Comparison of ENCODE assay signal across 8 mouse cellular contexts in genomic region chr3:86545945-86546344, GRCm38 (mm10). TPM values are rescaled to one million over a fixed set of nuclear protein-coding genes. Genes with fewer than 3 reads are reported as not detected.
DNase-seq lines count a peak whose midpoint lies in the region; ATAC-seq lines count a peak whose summit lies in the region.

No protein-coding gene starts in this region.

- no peak overlapping the region for H3K27ac ChIP-seq in lung, embryonic 15.5 days
- no peak overlapping the region for H3K27ac ChIP-seq in forebrain, embryonic 13.5 days
- H3K27ac ChIP-seq in limb, embryonic 10.5 days = peak overlapping the region; percentile 98
- H3K27ac ChIP-seq in neural tube, embryonic 15.5 days (replicated peaks) = peak overlapping the region; percentile 89

- no peak overlapping the region for H3K9ac ChIP-seq in lung, embryonic 15.5 days
- no peak overlapping the region for H3K9ac ChIP-seq in forebrain, embryonic 13.5 days
- H3K9ac ChIP-seq in neural tube, embryonic 15.5 days (replicated peaks) = peak overlapping the region; percentile 57

- H3K4me3 ChIP-seq in lung, embryonic 15.5 days = peak overlapping the region; percentile 34
- peak overlapping the region; percentile 37 for H3K4me3 ChIP-seq in forebrain, embryonic 13.5 days
- H3K4me3 ChIP-seq in limb, embryonic 10.5 days = peak overlapping the region; percentile 77
- peak overlapping the region; percentile 48 for H3K4me3 ChIP-seq in neural tube, embryonic 15.5 days (replicated peaks)

- peak overlapping the region; percentile 77 for H3K4me2 ChIP-seq in lung, embryonic 15.5 days
- peak overlapping the region; percentile 58 for H3K4me2 ChIP-seq in forebrain, embryonic 13.5 days
- peak overlapping the region; percentile 61 for H3K4me2 ChIP-seq in neural tube, embryonic 15.5 days

- H3K9me3 ChIP-seq in lung, embryonic 15.5 days = no peaks in the 10 kb centered on the region
- no peaks in the 10 kb centered on the region for H3K9me3 ChIP-seq in forebrain, embryonic 13.5 days (replicated peaks)
- H3K9me3 ChIP-seq in limb, embryonic 10.5 days (replicated peaks) = no peaks in the 10 kb centered on the region
- H3K9me3 ChIP-seq in neural tube, embryonic 15.5 days (replicated peaks) = no peaks in the 10 kb centered on the region

- peaks cover 48% of the 10 kb centered on the region for H3K27me3 ChIP-seq in lung, embryonic 15.5 days
- peaks cover 80% of the 10 kb centered on the region for H3K27me3 ChIP-seq in forebrain, embryonic 13.5 days
- no peaks in the 10 kb centered on the region for H3K27me3 ChIP-seq in limb, embryonic 10.5 days (ENCODE audit: low read depth, poor library complexity, severe bottlenecking)
- H3K27me3 ChIP-seq in neural tube, embryonic 15.5 days (replicated peaks) = no peaks in the 10 kb centered on the region

- peaks cover 23% of the 10 kb centered on the region for H3K4me1 ChIP-seq in lung, embryonic 15.5 days
- H3K4me1 ChIP-seq in forebrain, embryonic 13.5 days = peaks cover 21% of the 10 kb centered on the region
- peaks cover 43% of the 10 kb centered on the region for H3K4me1 ChIP-seq in limb, embryonic 10.5 days
- H3K4me1 ChIP-seq in neural tube, embryonic 15.5 days = peaks cover 17% of the 10 kb centered on the region

- ATAC-seq in lung, embryonic 15.5 days (ENCODE audit: borderline replicate concordance, extremely low read depth, low FRiP score, low TSS enrichment) = no peak
- no peak for ATAC-seq in forebrain, embryonic 13.5 days
- no peak for ATAC-seq in neural tube, embryonic 15.5 days (ENCODE audit: low FRiP score)
- no peak for ATAC-seq in granulocyte monocyte progenitor cell, adult 5-6 weeks (replicated peaks; ENCODE audit: poor library complexity, severe bottlenecking)

- no peak for DNase-seq in lung, postnatal 25 days (ENCODE audit: low spot score)
- DNase-seq in limb, embryonic 10.5 days (ENCODE audit: low spot score) = no peak
- no peak for DNase-seq in thymus, adult 18-20 months
- no peak for DNase-seq in right cerebral cortex, postnatal 25 days

- 30% methylated on average over 5 of the region's 5 CpGs for WGBS in lung, embryonic 15.5 days
- WGBS in forebrain, embryonic 13.5 days = 16% methylated on average over 5 of the region's 5 CpGs
- 16% methylated on average over 5 of the region's 5 CpGs for WGBS in limb, embryonic 10.5 days
- 10% methylated on average over 5 of the region's 5 CpGs for WGBS in neural tube, embryonic 15.5 days

- H3K36me3 ChIP-seq in lung, embryonic 15.5 days = no peaks in the 10 kb centered on the region
- no peaks in the 10 kb centered on the region for H3K36me3 ChIP-seq in forebrain, embryonic 13.5 days (ENCODE audit: poor library complexity, severe bottlenecking)
- peaks cover 6% of the 10 kb centered on the region; the same call in 1 of the 2 replicates for H3K36me3 ChIP-seq in limb, embryonic 10.5 days
- H3K36me3 ChIP-seq in neural tube, embryonic 15.5 days = no peaks in the 10 kb centered on the region

RNA-seq across cellular contexts. Expression of gene Mab21l2, which starts 2.5 kb away (rescaled TPM):
- polyA plus RNA-seq in lung, embryonic 15.5 days (2015; fragmentation: Nextera tagmentation; extraction: Ambion mirVana) = 0.47 and 1.3 TPM in 2 replicates
- polyA plus RNA-seq in forebrain, embryonic 13.5 days (2015; fragmentation: Nextera tagmentation; extraction: Ambion mirVana) = 4.6 and 6.7 TPM in 2 replicates
- polyA plus RNA-seq in limb, embryonic 10.5 days (2016; fragmentation: Nextera tagmentation; extraction: Ambion mirVana) = 104 and 235 TPM in 2 replicates
- polyA plus RNA-seq in neural tube, embryonic 15.5 days (2015; fragmentation: Nextera tagmentation; extraction: Ambion mirVana) = 174 and 200 TPM in 2 replicates
- total RNA-seq in granulocyte monocyte progenitor cell, adult 5-6 weeks (2014; fragmentation: Nextera tagmentation) = not detected in 2 replicates
- not detected in 2 replicates for total RNA-seq in granulocyte monocyte progenitor cell, adult 5-6 weeks (2017)

Comparison
In these comparisons a context has a peak if more than half of its experiments do, and no peak if none do; other contexts are left out.
1. H3K27ac ChIP-seq: peak in limb, embryonic 10.5 days (single experiment) and neural tube, embryonic 15.5 days (single experiment); none in lung, embryonic 15.5 days (single experiment) and forebrain, embryonic 13.5 days (single experiment).
2. RNA of gene Mab21l2, which starts 2.5 kb away (polyA plus RNA-seq): 104 to 235 TPM in limb, embryonic 10.5 days and 174 to 200 TPM in neural tube, embryonic 15.5 days; 4.6 to 6.7 TPM in forebrain, embryonic 13.5 days and 0.47 to 1.3 TPM in lung, embryonic 15.5 days; every median in the first group is over 10 times any median in the second.
3. Peak in every context shown above with its lines, with median percentiles within 50 percentile points of each other: H3K4me2 ChIP-seq and H3K4me3 ChIP-seq.